Mouse (Mus musculus) bone marrow macrophage, adult 2 months (primary cell): ENCODE data around the gene Hs3st6. TPM values are rescaled to one million over a fixed set of nuclear protein-coding genes. Genes with fewer than 3 reads are reported as not detected.
"Not testable (repeated sequence)": the region's sequence is repeated elsewhere in the genome, so short reads cannot be mapped to it uniquely, and the experiment has no call there.

Experiments used
- H3K27ac ChIP-seq: 2 replicates; pipeline ENCODE4 v1.5.1; 2012; ENCODE audit warnings: low read depth, low read length; ENCODE audit not compliant: insufficient read depth
- H3K4me1 ChIP-seq: 2 replicates; pipeline ENCODE4 v1.6.1; 2012; ENCODE audit warnings: low read length; ENCODE audit not compliant: control insufficient read depth, insufficient read depth
- H3K4me3 ChIP-seq: 2 replicates; pipeline ENCODE4 v1.5.1; 2012; ENCODE audit warnings: mild to moderate bottlenecking, low read length, moderate library complexity; ENCODE audit not compliant: insufficient read depth
- CTCF ChIP-seq: IDR thresholded peaks from 2 replicates; pipeline ENCODE4 v1.5.1; 2012; ENCODE audit warnings: low read depth, mild to moderate bottlenecking, low read length, moderate library complexity
- POLR2A ChIP-seq: IDR thresholded peaks from 2 replicates; pipeline ENCODE4 v1.6.1; 2012; ENCODE audit warnings: mild to moderate bottlenecking, low read depth, low read length, borderline replicate concordance
- polyA plus RNA-seq: library from polyadenylated mRNA; stranded (reverse); fragments of >200 nt; gene quantifications from 2 replicates; pipeline ENCODE4 v1.2.4, GENCODE M21; 2012; ENCODE audit not compliant: missing spikeins, insufficient read depth, insufficient read length

Hs3st6 gene
- polyA plus RNA-seq, 1 experiment = not detected

DNA sequence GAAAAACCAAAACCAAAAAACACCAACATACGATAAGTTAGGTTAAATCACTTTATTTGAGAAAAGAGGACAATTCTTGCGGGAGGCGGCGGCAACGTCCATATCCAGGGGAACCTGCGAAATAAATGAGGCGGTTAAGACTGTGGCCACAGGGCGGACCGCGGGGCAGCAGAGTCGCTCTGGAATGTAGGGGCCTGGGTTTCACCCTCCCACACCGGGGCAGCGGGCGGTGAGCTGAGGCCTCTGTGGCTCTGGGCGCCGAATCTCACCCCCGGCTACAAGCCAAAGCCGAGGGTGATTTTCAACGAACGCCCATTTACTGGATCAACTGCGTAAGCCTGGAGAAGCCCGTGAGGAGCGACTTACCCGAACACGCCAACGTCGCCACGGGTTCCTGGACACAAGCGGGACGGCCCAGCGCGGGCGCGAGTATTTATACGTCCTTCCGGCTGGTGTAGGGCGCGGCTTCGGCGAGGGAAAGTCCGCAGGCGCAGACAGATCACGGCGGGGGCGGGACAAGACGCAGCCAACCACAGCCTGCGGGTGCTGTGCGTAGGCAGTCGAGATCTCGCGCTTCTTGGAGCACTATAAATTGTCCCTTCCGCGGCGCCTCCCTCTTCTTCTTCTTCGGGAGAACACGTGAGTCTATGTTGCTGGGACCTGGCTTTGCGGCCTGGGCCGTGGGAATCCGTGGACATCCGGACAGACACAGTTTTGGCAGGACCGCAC, 33.1 kb upstream of the Hs3st6 start:
- Histone ChIP-seq H3K4me1 (peaks cover 5% of the 10 kb centered on the region; the same call in 1 of the 2 replicates), H3K27ac (peak overlapping the region; percentile 67), H3K4me3 (peak overlapping the region; percentile 73)
- TF ChIP-seq CTCF (no peak), POLR2A (peak; percentile 82)

DNA sequence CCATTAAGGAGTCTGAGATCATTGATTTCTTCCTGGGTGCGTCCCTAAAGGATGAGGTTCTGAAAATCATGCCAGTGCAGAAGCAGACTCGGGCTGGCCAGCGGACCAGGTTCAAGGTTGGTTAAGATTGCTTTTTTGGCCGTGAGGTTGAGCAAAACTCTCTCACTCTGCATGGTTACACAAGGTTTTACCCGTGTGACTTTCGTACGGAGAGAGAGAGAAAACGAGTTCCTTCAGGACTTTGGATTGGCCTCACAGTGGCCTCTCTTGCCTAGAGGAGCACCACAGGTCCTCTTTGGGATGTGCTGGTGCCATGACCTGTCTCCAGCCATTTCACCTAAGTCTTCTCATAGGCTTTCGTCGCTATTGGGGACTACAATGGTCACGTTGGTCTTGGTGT, 32.2 kb upstream of the Hs3st6 start:
- Histone ChIP-seq H3K4me3 (peak overlapping the region; percentile 67), H3K27ac (peak overlapping the region; percentile 64)
- not testable (repeated sequence) for H3K4me1 ChIP-seq

DNA sequence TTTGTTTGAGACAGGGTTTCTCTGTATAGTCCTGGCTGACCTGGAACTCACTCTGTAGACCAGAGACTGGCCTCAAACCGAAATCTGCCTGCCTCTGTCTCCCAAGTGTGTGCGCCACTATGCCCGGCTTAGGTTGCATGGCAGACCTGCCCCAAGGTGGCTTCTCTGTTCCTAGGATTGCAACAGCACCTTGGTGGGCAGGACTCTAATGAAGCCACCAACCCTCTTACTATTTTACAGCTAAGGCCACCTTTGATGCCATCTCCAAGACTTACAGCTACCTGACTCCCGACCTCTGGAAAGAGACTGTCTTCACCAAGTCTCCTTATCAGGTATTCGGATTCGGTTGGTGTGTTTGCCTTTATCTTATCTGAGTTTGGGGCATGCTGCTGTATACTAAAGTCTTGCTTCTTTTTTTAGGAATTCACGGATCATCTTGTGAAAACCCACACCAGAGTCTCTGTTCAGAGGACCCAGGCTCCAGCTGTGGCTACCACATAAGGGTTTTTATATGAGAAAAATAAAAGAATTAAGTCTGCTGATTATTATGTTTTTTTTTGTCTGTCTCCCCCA, 31.3 kb upstream of the Hs3st6 start:
- H3K4me1 ChIP-seq, H3K27ac ChIP-seq: not testable (repeated sequence)
- H3K4me3 ChIP-seq = peak overlapping the region; percentile 53

DNA sequence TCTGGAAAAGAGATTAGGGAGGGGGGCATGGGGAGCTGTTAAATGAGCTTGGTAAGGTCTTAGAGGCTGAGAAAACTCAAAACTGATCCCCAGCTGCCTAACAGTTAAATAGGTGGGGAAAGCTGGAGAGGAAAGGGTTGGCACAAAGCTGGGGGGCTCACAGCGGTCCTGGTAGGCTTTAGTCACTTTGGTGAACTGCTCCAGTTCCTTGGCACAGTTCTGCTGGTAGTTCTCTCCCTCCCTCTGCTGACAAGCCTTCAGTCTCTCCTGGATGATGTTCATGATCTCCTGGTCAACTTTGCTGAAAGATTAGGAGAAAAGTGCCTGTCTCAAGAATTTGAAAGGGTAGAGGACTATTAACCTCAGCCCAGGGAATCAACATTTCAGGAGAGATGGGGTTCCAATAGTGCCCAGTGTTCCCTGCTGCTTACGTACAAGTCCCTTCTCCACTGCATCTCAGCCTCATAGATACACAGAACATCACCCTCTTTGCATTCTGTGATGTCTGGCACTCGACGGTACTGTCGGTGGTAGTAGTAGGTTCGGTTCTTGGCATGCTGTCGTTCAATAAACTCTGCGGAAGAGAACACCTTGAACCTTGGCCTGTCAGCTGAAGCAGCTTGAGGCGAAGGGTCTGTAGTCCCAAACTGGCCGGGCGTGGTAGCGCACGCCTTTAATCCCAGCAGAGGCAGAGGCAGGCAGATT, 30.4 kb upstream of the Hs3st6 start:
- H3K27ac ChIP-seq = no peak overlapping the region
- TF ChIP-seq POLR2A (no peak), CTCF (no peak)

DNA sequence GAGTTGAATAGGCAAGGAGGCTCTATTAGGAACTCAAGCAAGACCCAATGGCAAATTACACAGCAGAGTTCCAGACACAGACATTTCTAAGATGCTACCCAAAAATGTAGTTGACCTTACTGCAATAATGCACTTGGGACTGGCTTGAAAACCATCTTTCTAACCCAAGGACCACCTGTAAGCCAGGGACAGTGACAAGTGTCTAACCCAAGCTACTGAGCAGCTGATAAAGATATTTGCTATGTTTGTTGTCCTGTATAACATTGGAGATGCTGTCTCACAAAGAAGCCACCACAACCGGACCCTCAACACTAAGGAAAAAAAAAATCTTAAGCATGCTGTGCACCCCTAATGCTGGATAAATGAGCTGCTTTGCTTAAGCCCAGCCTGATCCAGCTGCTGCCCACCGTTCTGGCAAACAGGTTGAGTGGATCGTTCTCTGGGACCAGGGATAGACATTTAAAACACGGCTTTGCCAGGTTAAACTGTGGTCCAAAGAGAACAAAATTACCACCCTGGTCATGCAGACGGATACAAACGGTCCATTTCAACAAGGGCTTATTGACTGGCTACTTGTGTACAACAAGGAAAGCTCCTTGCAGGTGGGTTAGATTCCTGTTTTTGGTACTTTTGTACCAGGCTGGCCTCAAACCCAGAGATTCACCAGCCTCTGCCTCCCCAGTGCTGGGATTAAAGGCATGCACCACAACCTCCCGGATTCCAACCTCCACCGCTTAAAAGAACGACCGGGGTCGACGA, 29.5 kb upstream of the Hs3st6 start:
- H3K4me1 ChIP-seq = peaks cover 5% of the 10 kb centered on the region; the same call in 1 of the 2 replicates
- TF ChIP-seq CTCF = no peak
- TF ChIP-seq POLR2A = peak; percentile 32; the same call in 1 of the 2 replicates
- H3K27ac ChIP-seq = peak overlapping the region; percentile 57
- peak overlapping the region; percentile 78 for H3K4me3 ChIP-seq

More for the DNA sequence above, 30.4 kb upstream of the Hs3st6 start:
- H3K4me3 ChIP-seq = peak overlapping the region; percentile 35
- peaks cover 5% of the 10 kb centered on the region; the same call in 1 of the 2 replicates for H3K4me1 ChIP-seq

DNA sequence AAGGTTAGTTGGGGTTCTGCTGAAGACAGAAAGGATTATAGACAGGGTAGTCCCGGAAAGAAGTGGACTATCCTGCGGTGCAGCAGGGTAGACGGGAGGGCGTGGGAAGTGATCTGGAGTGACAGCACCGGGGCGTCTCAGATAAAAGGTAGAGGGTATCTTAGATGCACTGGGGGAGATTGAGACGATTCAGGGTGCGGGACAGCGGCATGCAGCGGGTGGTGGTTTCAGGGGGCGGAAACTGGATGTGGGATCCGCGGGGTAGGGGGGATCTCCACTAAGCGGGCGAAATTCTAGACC, 29.0 kb upstream of the Hs3st6 start:
- peaks cover 5% of the 10 kb centered on the region; the same call in 1 of the 2 replicates for H3K4me1 ChIP-seq
- peak overlapping the region; percentile 57 for H3K27ac ChIP-seq
- peak overlapping the region; percentile 78 for H3K4me3 ChIP-seq
- no peak for TF ChIP-seq CTCF

DNA sequence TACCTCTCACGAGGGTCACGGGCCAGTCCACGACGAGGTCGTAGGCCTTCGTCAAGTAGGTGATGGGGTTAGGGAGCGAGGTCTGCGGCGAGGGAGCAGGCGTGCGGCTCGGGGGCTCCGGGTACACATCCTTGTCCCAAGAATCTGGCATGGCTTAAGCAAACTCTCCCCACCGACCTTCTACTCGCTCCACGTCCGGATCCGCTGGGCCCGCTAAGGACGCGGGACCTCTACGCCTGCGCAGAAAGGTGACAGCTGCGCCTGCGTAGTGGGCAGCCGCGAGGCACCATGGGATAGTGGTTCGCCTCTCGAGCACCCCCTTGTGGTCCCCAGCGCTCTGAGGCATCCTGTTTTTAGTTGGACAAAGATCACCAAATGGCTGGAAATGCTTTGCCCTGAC, 28.6 kb upstream of the Hs3st6 start, which contains the start of gene Ndufb10:
TSS of gene Ndufb10 (minus strand) at position 295 of the 400 bp plus-strand sequence.
- H3K4me3 ChIP-seq = peak within 1 kb of the TSS; percentile 78
- TF ChIP-seq POLR2A = no peak
- no peak for TF ChIP-seq CTCF
- H3K27ac ChIP-seq = peak within 1 kb of the TSS; percentile 57
- H3K4me1 ChIP-seq = peaks cover 5% of the 10 kb centered on the region; the same call in 1 of the 2 replicates

DNA sequence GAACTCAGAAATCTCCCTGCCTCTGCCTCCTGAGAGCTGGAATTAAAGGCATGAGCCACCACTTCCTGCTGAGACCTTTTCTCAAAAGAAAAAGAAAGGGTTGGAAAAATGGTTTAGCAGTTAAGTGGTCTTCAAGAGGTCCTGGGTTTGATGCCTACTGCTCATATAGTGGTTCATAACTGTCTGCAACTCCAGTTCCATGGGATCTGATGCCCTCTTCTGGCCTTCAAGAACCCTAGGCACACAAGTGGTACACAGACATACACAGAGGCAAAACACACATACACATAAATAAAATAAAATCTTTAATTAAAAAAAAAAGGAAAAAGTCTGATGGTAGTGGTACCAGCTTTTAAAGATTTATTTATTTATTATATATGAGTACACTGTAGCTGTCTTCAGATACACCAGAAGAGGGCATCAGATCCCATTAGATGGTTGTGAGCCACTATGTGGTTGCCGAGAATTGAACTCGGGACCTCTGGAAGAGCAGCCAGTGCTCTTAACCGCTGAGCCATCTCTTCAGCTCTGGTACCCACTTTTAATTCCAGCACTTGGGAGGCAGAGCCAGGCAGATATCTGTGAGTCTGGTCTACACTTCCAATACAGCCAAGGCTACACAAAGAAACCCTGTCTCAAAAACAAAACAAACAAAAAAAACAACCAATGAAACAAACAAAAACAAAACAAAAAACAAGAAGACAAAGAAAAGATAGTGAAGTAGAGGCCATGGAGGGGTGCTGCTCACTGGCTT, 27.0 kb upstream of the Hs3st6 start:
- TF ChIP-seq CTCF = no peak
- no peak for TF ChIP-seq POLR2A
- H3K27ac ChIP-seq = no peak overlapping the region
- H3K4me3 ChIP-seq = no peak overlapping the region
- H3K4me1 ChIP-seq = peaks cover 10% of the 10 kb centered on the region

DNA sequence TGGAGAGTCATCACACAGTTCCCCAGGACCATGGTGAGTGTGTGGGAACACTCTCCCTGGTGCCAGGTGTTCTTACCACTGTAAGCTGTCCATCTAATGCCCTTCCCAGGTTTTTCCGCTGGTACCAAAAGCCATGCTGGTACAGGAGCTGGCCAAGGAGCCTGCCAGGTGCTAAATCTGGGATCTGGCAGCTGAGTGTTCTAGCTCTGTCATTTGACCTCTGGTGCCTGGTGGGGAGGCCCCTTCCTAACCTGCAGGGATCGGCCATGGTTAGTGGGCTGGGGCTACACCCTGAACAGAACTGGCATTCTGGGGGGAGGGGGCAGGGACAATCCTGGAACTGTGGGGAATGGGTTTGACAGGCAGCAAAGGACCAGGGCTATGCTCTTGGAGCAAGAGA, 25.2 kb upstream of the Hs3st6 start, which contains the start of gene Rpl3l:
TSS of gene Rpl3l (plus strand) at position 203 of the 400 bp plus-strand sequence.
- H3K4me3 ChIP-seq = no peak within 1 kb of the TSS

More for the DNA sequence above, 25.2 kb upstream of the Hs3st6 start, which contains the start of gene Rpl3l:
- Histone ChIP-seq H3K4me1 (peaks cover 8% of the 10 kb centered on the region), H3K27ac (no peak within 1 kb of the TSS)
- TF ChIP-seq CTCF (no peak), POLR2A (no peak)
